ENCODE assay signal across 8 mouse cellular contexts in genomic region chr1:135686792-135687510, GRCm38 (mm10). TPM values are rescaled to one million over a fixed set of nuclear protein-coding genes. Genes with fewer than 3 reads are reported as not detected.
A peak's percentile ranks its signal among the peaks of the same experiment; 100 is the strongest.
DNase-seq lines count a peak whose midpoint lies in the region; ATAC-seq and TF ChIP-seq lines count a peak whose summit lies in the region.

No protein-coding gene starts in this region.

- H3K9me3 ChIP-seq in hindbrain, embryonic 10.5 days, result no peaks in the 10 kb centered on the region
- H3K9me3 ChIP-seq in midbrain, embryonic 14.5 days (ENCODE audit: control insufficient read depth, low read length), result no peaks in the 10 kb centered on the region

- TF ChIP-seq POLR2A in embryonic fibroblast, embryonic 13.5 days (IDR thresholded peaks at IDR 0.05; ENCODE audit: low read depth, low read length), result 0 out of 2 replicates have a peak, but pooled peaks have one; percentile 34

- WGBS in hindbrain, embryonic 10.5 days, result under 1% methylated on average over 19 of the region's 19 CpGs
- under 1% methylated on average over 19 of the region's 19 CpGs for WGBS in midbrain, embryonic 14.5 days

- peak overlapping the region; percentile 78 for H3K4me3 ChIP-seq in embryonic fibroblast, embryonic 13.5 days (ENCODE audit: insufficient read depth, low read length)
- peak overlapping the region; percentile 78 for H3K4me3 ChIP-seq in hindbrain, embryonic 10.5 days
- H3K4me3 ChIP-seq in midbrain, embryonic 14.5 days (replicated peaks; ENCODE audit: low read depth, low read length), result peak overlapping the region; percentile 56

- H3K9ac ChIP-seq in midbrain, embryonic 14.5 days (replicated peaks; ENCODE audit: low read length), result peak overlapping the region; percentile 72

- peaks cover 8% of the 10 kb centered on the region for H3K4me1 ChIP-seq in embryonic fibroblast, embryonic 13.5 days (ENCODE audit: control insufficient read depth, insufficient read depth, low read length)
- peaks cover 54% of the 10 kb centered on the region for H3K4me1 ChIP-seq in hindbrain, embryonic 10.5 days (replicated peaks)
- peaks cover 18% of the 10 kb centered on the region for H3K4me1 ChIP-seq in midbrain, embryonic 14.5 days (ENCODE audit: control insufficient read depth, insufficient read depth, low read length)

- peak overlapping the region; percentile 60; the same call in 1 of the 2 replicates for H3K27ac ChIP-seq in embryonic fibroblast, embryonic 13.5 days (ENCODE audit: insufficient read depth, low read length)
- H3K27ac ChIP-seq in hindbrain, embryonic 10.5 days, result peak overlapping the region; percentile 91
- H3K27ac ChIP-seq in midbrain, embryonic 14.5 days (replicated peaks; ENCODE audit: low read depth, low read length), result peak overlapping the region; percentile 16; the same call in 1 of the 2 replicates

- H3K36me3 ChIP-seq in hindbrain, embryonic 10.5 days, result no peaks in the 10 kb centered on the region
- no peaks in the 10 kb centered on the region for H3K36me3 ChIP-seq in midbrain, embryonic 14.5 days (ENCODE audit: control insufficient read depth, insufficient read depth, low read length)

- peak; percentile 35 for DNase-seq in urinary bladder, postnatal 14 days (ENCODE audit: low spot score)
- no peak for DNase-seq in urinary bladder, postnatal 25 days (ENCODE audit: low spot score)
- DNase-seq in hindbrain, embryonic 10.5 days (ENCODE audit: low spot score), result peak; percentile 62
- DNase-seq in liver, result peak; percentile 25
- DNase-seq in midbrain, embryonic 14.5 days, result peak; percentile 65
- no peak for DNase-seq in spleen, postnatal 10 days (ENCODE audit: low spot score in 2 of 2)
- DNase-seq in T-cell, adult 2 months (ENCODE audit: low spot score), result no peak

- ATAC-seq in midbrain, embryonic 14.5 days (ENCODE audit: low FRiP score, low TSS enrichment), result no peak

- peak overlapping the region; percentile 98 for H3K4me2 ChIP-seq in midbrain, embryonic 14.5 days (ENCODE audit: low read length)

- H3K27me3 ChIP-seq in hindbrain, embryonic 10.5 days (ENCODE audit: insufficient read depth, poor library complexity, severe bottlenecking), result peaks cover 71% of the 10 kb centered on the region
- 0 out of 2 replicates have a peak, but pooled peaks cover 8% of the 10 kb centered on the region for H3K27me3 ChIP-seq in midbrain, embryonic 14.5 days (ENCODE audit: control insufficient read depth, insufficient read depth, low read length)

- TF ChIP-seq CTCF in embryonic fibroblast, embryonic 13.5 days (IDR thresholded peaks at IDR 0.05; ENCODE audit: borderline replicate concordance, insufficient read depth, low read length), result no peak

RNA-seq across cellular contexts. Expression of gene Csrp1, which starts 32.9 kb away (rescaled TPM):
- 453 and 629 TPM in 2 replicates for polyA plus RNA-seq in embryonic fibroblast, embryonic 13.5 days (2011; ENCODE audit: insufficient read length, low read depth, missing spikeins)
- 51.0 and 56.2 TPM in 2 replicates for polyA plus RNA-seq in hindbrain, embryonic 10.5 days (2016; fragmentation: Nextera tagmentation; extraction: Ambion mirVana)
- 13.2 and 16.1 TPM in 2 replicates for polyA plus RNA-seq in midbrain, embryonic 14.5 days (2014; fragmentation: Nextera tagmentation; extraction: Ambion mirVana)

Comparison
In these comparisons a context has a peak if more than half of its experiments do, and no peak if none do; other contexts are left out.
1. DNase-seq: peak in urinary bladder, postnatal 14 days (single experiment), hindbrain, embryonic 10.5 days (single experiment), liver (single experiment) and midbrain, embryonic 14.5 days (single experiment); none in urinary bladder, postnatal 25 days (single experiment), spleen, postnatal 10 days (0 of 2) and T-cell, adult 2 months (single experiment).
2. H3K27ac ChIP-seq: peak in every context shown above with its lines; median percentile 91 in hindbrain, embryonic 10.5 days; 60 in embryonic fibroblast, embryonic 13.5 days; 16 in midbrain, embryonic 14.5 days.
3. Peak in every context shown above with its lines, with median percentiles within 50 percentile points of each other: H3K4me3 ChIP-seq.